Mouse (Mus musculus): ENCODE data around the gene Minpp1. TPM values are rescaled to one million over a fixed set of nuclear protein-coding genes. Genes with fewer than 3 reads are reported as not detected.

The Minpp1 gene
- polyA plus RNA-seq, 1 experiment: 70.7 TPM

- no peak for TF ChIP-seq CTCF (IDR thresholded peaks at IDR 0.05; ENCODE audit: borderline replicate concordance, control insufficient read depth, extremely low read depth, insufficient read depth, low read length, poor library complexity)
- no peak for TF ChIP-seq POLR2A (IDR thresholded peaks at IDR 0.05; ENCODE audit: control insufficient read depth, extremely low read depth, insufficient read depth, low read length, poor library complexity)
- WGBS: 97% methylated on average over 6 of the region's 6 CpGs
- no peak overlapping the region for H3K27ac ChIP-seq (ENCODE audit: control insufficient read depth, insufficient read depth, low read length)
- H3K27me3 ChIP-seq (ENCODE audit: control insufficient read depth, insufficient read depth, low read length): no peaks in the 10 kb centered on the region
- no peak for DNase-seq
- peaks cover 17% of the 10 kb centered on the region for H3K36me3 ChIP-seq (ENCODE audit: control insufficient read depth, insufficient read depth, low read length)
- no peaks in the 10 kb centered on the region for H3K4me1 ChIP-seq (replicated peaks; ENCODE audit: control insufficient read depth, insufficient read depth, low read length)
- H3K4me3 ChIP-seq (ENCODE audit: control insufficient read depth, insufficient read depth, low read length): no peak overlapping the region
Measured at GRCm38 (mm10) chr19:32507100-32507499, 21.5 kb downstream of the Minpp1 start.

- H3K4me1 ChIP-seq (replicated peaks; ENCODE audit: control insufficient read depth, insufficient read depth, low read length): no peaks in the 10 kb centered on the region
Measured at GRCm38 (mm10) chr19:32507526-32507925, 22.0 kb downstream of the Minpp1 start.

GRCm38 (mm10) chr19:32510267-32510666 is 24.7 kb downstream of the Minpp1 start:
- Histone ChIP-seq H3K27ac (ENCODE audit: control insufficient read depth, insufficient read depth, low read length) (no peak overlapping the region), H3K36me3 (ENCODE audit: control insufficient read depth, insufficient read depth, low read length) (peaks cover 37% of the 10 kb centered on the region), H3K27me3 (ENCODE audit: control insufficient read depth, insufficient read depth, low read length) (no peaks in the 10 kb centered on the region), H3K4me3 (ENCODE audit: control insufficient read depth, insufficient read depth, low read length) (no peak overlapping the region), H3K4me1 (replicated peaks; ENCODE audit: control insufficient read depth, insufficient read depth, low read length) (no peaks in the 10 kb centered on the region)
- no peak for DNase-seq
- 89% methylated on average over 3 of the region's 3 CpGs for WGBS
- TF ChIP-seq CTCF (IDR thresholded peaks at IDR 0.05; ENCODE audit: borderline replicate concordance, control insufficient read depth, extremely low read depth, insufficient read depth, low read length, poor library complexity) (no peak), POLR2A (IDR thresholded peaks at IDR 0.05; ENCODE audit: control insufficient read depth, extremely low read depth, insufficient read depth, low read length, poor library complexity) (no peak)

More at GRCm38 (mm10) chr19:32507526-32507925, 22.0 kb downstream of the Minpp1 start:
- Histone ChIP-seq H3K27me3 (ENCODE audit: control insufficient read depth, insufficient read depth, low read length) (no peaks in the 10 kb centered on the region), H3K36me3 (ENCODE audit: control insufficient read depth, insufficient read depth, low read length) (peaks cover 19% of the 10 kb centered on the region), H3K4me3 (ENCODE audit: control insufficient read depth, insufficient read depth, low read length) (no peak overlapping the region), H3K27ac (ENCODE audit: control insufficient read depth, insufficient read depth, low read length) (no peak overlapping the region)
- no peak for DNase-seq
- TF ChIP-seq CTCF (IDR thresholded peaks at IDR 0.05; ENCODE audit: borderline replicate concordance, control insufficient read depth, extremely low read depth, insufficient read depth, low read length, poor library complexity): no peak
- no peak for TF ChIP-seq POLR2A (IDR thresholded peaks at IDR 0.05; ENCODE audit: control insufficient read depth, extremely low read depth, insufficient read depth, low read length, poor library complexity)
- WGBS: 95% methylated on average over 9 of the region's 9 CpGs

GRCm38 (mm10) chr19:32510962-32511361 is 25.4 kb downstream of the Minpp1 start:
- no peak for DNase-seq
- TF ChIP-seq CTCF (IDR thresholded peaks at IDR 0.05; ENCODE audit: borderline replicate concordance, control insufficient read depth, extremely low read depth, insufficient read depth, low read length, poor library complexity) (no peak), POLR2A (IDR thresholded peaks at IDR 0.05; ENCODE audit: control insufficient read depth, extremely low read depth, insufficient read depth, low read length, poor library complexity) (no peak)
- Histone ChIP-seq H3K27ac (ENCODE audit: control insufficient read depth, insufficient read depth, low read length) (no peak overlapping the region), H3K4me1 (replicated peaks; ENCODE audit: control insufficient read depth, insufficient read depth, low read length) (no peaks in the 10 kb centered on the region), H3K36me3 (ENCODE audit: control insufficient read depth, insufficient read depth, low read length) (peaks cover 38% of the 10 kb centered on the region), H3K4me3 (ENCODE audit: control insufficient read depth, insufficient read depth, low read length) (no peak overlapping the region), H3K27me3 (ENCODE audit: control insufficient read depth, insufficient read depth, low read length) (no peaks in the 10 kb centered on the region)
- WGBS: 98% methylated on average over 6 of the region's 6 CpGs

GRCm38 (mm10) chr19:32512518-32512917 is 26.9 kb downstream of the Minpp1 start:
- no peak overlapping the region for H3K4me3 ChIP-seq (ENCODE audit: control insufficient read depth, insufficient read depth, low read length)
- TF ChIP-seq CTCF (IDR thresholded peaks at IDR 0.05; ENCODE audit: borderline replicate concordance, control insufficient read depth, extremely low read depth, insufficient read depth, low read length, poor library complexity) (peak; percentile 29; the same call in 1 of the 2 replicates), POLR2A (IDR thresholded peaks at IDR 0.05; ENCODE audit: control insufficient read depth, extremely low read depth, insufficient read depth, low read length, poor library complexity) (no peak)
- H3K36me3 ChIP-seq (ENCODE audit: control insufficient read depth, insufficient read depth, low read length): peaks cover 38% of the 10 kb centered on the region
- WGBS: 66% methylated on average over 1 of the region's 1 CpGs
- H3K27ac ChIP-seq (ENCODE audit: control insufficient read depth, insufficient read depth, low read length): no peak overlapping the region
- DNase-seq: no peak
- H3K4me1 ChIP-seq (replicated peaks; ENCODE audit: control insufficient read depth, insufficient read depth, low read length): no peaks in the 10 kb centered on the region
- no peaks in the 10 kb centered on the region for H3K27me3 ChIP-seq (ENCODE audit: control insufficient read depth, insufficient read depth, low read length)

GRCm38 (mm10) chr19:32516575-32516974 is 31.0 kb downstream of the Minpp1 start:
- peaks cover 33% of the 10 kb centered on the region for H3K36me3 ChIP-seq (ENCODE audit: control insufficient read depth, insufficient read depth, low read length)
- no peak overlapping the region for H3K27ac ChIP-seq (ENCODE audit: control insufficient read depth, insufficient read depth, low read length)

GRCm38 (mm10) chr19:32521446-32521845 is 35.9 kb downstream of the Minpp1 start:
- Histone ChIP-seq H3K4me1 (replicated peaks; ENCODE audit: control insufficient read depth, insufficient read depth, low read length) (peaks cover 7% of the 10 kb centered on the region), H3K27me3 (ENCODE audit: control insufficient read depth, insufficient read depth, low read length) (no peaks in the 10 kb centered on the region), H3K36me3 (ENCODE audit: control insufficient read depth, insufficient read depth, low read length) (peaks cover 4% of the 10 kb centered on the region), H3K27ac (ENCODE audit: control insufficient read depth, insufficient read depth, low read length) (no peak overlapping the region), H3K4me3 (ENCODE audit: control insufficient read depth, insufficient read depth, low read length) (no peak overlapping the region)
- TF ChIP-seq POLR2A (IDR thresholded peaks at IDR 0.05; ENCODE audit: control insufficient read depth, extremely low read depth, insufficient read depth, low read length, poor library complexity): no peak
- no peak for TF ChIP-seq CTCF (IDR thresholded peaks at IDR 0.05; ENCODE audit: borderline replicate concordance, control insufficient read depth, extremely low read depth, insufficient read depth, low read length, poor library complexity)
- WGBS: 93% methylated on average over 3 of the region's 3 CpGs
- DNase-seq: no peak

More at GRCm38 (mm10) chr19:32516575-32516974, 31.0 kb downstream of the Minpp1 start:
- no peaks in the 10 kb centered on the region for H3K27me3 ChIP-seq (ENCODE audit: control insufficient read depth, insufficient read depth, low read length)
- H3K4me3 ChIP-seq (ENCODE audit: control insufficient read depth, insufficient read depth, low read length): no peak overlapping the region
- no peaks in the 10 kb centered on the region for H3K4me1 ChIP-seq (replicated peaks; ENCODE audit: control insufficient read depth, insufficient read depth, low read length)
- TF ChIP-seq POLR2A (IDR thresholded peaks at IDR 0.05; ENCODE audit: control insufficient read depth, extremely low read depth, insufficient read depth, low read length, poor library complexity) (no peak), CTCF (IDR thresholded peaks at IDR 0.05; ENCODE audit: borderline replicate concordance, control insufficient read depth, extremely low read depth, insufficient read depth, low read length, poor library complexity) (no peak)
- no peak for DNase-seq
- WGBS: 97% methylated on average over 9 of the region's 9 CpGs

All from thymus, adult 2 months (tissue).